Mouse (Mus musculus): ENCODE results near the gene Spag17. TPM values are rescaled to one million over a fixed set of nuclear protein-coding genes. Genes with fewer than 3 reads are reported as not detected.
"Not testable (repeated sequence)": the region's sequence is repeated elsewhere in the genome, so short reads cannot be mapped to it uniquely, and the experiment has no call there.

Spag17 gene
- total RNA-seq (2021), result under 1 TPM; 0.13 to 0.17 TPM
- long read RNA-seq, experiment 1, result 0 reads
- long read RNA-seq, experiment 2, partial matches to known transcripts, result 0 of 1 reads
- long read RNA-seq, experiment 2, other reads (novel, unspliced or antisense), result 1 of 1 reads

- peak; percentile 6 to 17 for DNase-seq (ENCODE audit: low spot score in 2 of 2)
- intact Hi-C loops (cut with DNase I), result no loop called here
These were observed at the start of gene Spag17 for GRCm38 (mm10) chr3:99885187-99885811. Spag17 (plus strand) TSS chr3:99885406.

DNA sequence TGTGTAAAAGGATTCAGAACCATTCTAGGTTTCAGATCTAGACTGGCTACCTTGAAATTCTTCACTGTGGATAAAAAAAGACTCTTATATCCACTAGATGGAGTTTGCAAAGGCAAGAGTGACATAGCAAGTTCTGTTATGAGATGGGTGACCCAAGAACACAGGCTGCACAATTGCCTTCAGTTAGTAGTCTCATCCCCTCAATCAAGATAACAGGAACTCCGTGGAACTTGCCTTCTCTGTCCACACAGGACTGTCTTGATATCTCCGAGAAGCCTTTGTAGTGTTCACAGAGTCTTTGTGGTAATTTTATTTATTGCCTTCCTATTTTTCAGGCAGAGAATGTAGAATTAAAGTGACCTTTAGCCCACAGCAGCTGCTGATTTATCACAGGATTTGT, 42.9 kb upstream of the Spag17 start:
- intact Hi-C loops (cut with DNase I), result no loop called here
- DNase-seq (ENCODE audit: low spot score in 2 of 2), result no peak

DNA sequence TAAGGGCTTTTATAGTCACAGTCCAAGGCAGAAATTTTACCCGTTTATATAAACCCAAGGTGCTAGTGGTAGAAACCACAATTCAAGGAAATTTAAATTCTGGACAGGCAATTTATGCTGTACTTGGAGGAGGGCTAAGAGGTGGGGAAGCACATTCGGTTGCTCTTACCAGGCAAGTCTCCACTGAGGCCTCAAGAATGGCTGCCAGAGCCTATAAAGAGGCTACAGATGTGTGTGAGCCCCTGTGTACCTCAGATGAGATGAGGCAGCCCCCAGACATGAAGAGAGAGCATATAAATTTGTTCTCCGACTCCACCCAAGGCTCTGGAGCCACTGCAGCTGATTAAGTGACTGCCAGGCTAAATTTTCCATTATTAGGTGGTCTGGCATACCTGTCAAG, 42.4 kb upstream of the Spag17 start:
- intact Hi-C loops (cut with DNase I), result no loop called here
- no peak for DNase-seq (ENCODE audit: low spot score in 2 of 2)

GRCm38 (mm10) chr3:99843233-99843632, 42.0 kb upstream of the Spag17 start:
- DNase-seq (ENCODE audit: low spot score in 2 of 2), result no peak
- intact Hi-C loops (cut with DNase I), result no loop called here

DNA sequence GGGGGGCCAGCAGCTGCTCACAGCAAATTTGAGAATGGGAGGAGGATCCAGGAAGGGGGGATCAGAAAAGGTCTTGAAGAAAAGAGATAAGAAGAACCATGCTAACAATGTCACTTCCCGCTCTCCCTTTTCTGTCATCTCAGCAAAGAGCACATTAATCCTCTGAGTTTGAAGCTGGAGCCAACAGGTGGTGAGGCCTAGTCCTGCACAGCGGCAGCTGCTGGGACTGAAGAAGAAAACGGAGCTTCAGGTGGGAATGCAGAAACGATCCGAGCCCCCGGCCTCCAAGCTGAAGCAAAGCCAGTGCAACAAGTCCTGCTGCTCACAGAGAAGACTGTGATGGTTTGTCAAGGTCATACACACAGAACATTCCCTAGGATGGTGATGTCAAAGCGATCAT, 34.3 kb upstream of the Spag17 start:
- intact Hi-C loops (cut with DNase I), result no loop called here
- no peak for DNase-seq (ENCODE audit: low spot score in 2 of 2)

DNA sequence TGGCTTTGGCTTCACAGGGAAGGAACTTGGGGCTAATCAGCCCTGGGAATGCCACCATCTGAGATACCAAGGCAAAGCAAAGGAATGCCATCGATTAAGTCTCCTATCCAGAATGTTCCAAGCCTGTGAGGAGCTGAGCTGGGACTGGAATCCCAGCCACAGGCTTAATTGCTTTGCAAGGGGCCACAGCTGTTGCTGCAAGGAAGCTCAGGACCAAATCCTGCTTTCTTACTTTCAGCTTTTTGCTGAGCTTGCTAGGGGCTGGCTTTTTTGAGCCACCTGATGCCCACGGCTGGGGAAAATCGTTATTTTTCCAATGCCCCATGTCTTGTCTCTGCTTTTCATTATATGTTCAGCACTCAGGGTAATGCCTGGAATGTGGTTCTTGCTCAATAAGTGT, 30.6 kb upstream of the Spag17 start:
- intact Hi-C loops (cut with DNase I), result no loop called here
- no peak for DNase-seq (ENCODE audit: low spot score in 2 of 2)

DNA sequence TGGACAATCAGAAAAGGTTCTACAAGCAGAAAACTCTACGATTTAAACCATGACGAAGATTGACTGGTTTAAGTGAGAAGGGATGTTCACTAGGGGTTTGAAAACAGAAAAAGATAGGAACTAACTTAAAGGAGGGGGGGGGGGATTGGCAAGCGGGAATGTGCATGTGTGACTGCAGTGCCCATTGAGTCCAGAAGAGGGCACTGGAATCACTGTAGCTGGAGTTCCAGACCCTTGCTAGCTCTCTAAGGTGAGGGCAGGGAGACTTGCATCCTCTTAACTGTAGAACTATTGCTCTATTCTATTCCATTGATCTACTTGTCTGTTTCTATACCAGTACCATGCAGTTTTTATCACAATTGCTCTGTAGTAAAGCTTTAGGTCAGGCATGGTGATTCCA, 26.3 kb upstream of the Spag17 start:
- intact Hi-C loops (cut with DNase I), result no loop called here

GRCm38 (mm10) chr3:99864706-99865105, 20.5 kb upstream of the Spag17 start:
- intact Hi-C loops (cut with DNase I), result no loop called here
- DNase-seq (ENCODE audit: low spot score in 2 of 2), result no peak

More for the DNA sequence above, 26.3 kb upstream of the Spag17 start:
- DNase-seq (ENCODE audit: low spot score in 2 of 2), result no peak

DNA sequence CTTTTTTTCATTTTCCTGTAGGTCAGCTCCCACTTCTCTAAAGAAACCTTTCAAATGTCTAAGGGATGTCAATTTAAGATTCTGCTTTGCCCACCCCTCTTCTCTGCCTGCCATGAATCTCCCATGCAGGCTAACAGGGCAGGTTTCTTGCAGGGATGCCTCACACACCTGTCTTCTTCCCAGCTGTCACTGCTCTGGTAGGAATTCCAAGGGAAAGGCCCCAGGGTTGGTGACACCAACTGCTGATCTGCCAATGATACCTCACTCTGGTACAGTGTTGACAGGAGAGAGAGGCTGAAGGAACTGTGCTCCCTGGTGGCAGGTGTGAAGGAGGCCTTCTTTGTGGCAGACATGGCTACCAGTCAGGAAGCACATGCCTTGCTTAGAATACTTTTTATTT, 10.1 kb upstream of the Spag17 start:
- DNase-seq (ENCODE audit: low spot score in 2 of 2), result no peak
- intact Hi-C loops (cut with DNase I), result no loop called here

DNA sequence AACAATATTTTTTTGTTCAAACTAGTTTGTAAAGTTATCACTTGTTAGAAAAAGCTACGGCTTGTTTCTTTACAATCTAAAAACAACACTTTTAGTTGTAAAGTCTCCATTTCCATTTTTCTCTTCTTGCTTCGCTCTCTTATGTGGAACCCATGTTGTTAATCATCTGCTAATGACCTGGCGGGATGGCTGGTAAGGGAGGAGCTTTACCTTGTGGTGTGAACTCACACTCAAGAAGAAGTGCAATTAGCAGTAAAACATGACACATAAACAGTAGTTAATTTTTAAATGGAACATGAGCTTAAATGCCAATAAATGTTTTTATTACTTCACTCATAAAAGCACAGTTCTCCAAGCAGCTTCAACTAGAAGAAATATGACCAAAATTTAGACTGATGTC, 3.7 kb upstream of the Spag17 start:
- intact Hi-C loops (cut with DNase I), result no loop called here
- no peak for DNase-seq (ENCODE audit: low spot score in 2 of 2)

DNA sequence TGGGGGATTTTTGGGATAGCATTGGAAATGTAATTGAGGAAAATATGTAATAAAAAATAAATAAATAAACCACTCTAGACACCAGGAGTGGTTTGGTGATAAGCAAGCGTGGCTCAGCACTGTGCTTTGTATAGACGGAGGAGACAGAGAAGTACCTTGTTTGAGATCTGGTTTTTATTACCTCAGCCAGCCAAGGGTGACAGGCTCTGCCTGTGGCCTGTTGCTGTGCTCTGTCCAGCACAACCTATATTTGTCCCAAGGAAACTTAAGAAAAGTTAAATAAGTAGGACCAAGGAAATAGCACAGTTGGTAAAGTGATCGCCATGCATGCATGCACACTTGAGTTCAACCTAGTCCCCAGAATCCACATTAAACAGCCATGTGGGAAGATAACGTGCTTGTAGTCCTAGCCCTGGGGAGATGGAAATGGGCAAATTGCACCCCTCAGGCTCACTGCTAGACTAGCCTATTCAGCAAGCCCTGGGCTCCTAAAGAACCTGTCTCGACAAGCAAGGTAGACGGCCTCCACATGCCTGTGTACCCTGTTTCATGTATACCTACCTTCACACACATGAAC, 1.1 kb upstream of the Spag17 start:
- intact Hi-C loops (cut with DNase I), result no loop called here
- no peak for DNase-seq (ENCODE audit: low spot score in 2 of 2)

DNA sequence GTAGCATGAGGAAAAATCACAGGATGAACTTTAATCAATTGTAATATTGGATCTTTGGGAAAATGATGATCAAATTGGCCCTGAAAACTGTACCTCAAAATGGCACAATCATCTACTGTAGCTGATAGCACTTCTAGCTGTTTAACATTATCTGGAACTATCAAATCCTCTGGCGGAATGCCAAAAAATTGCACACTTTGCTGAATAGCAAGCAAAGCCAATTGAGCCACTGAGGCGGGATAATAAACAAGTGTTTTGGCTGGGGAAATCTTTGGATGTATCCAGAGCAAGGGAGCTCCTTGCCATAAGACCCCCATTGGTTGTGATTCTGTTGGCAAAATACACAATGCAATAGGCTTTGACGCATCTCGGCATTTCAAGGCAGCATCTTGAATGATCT, 9.5 kb downstream of the Spag17 start:
- intact Hi-C loops (cut with DNase I), result not testable (repeated sequence)

DNA sequence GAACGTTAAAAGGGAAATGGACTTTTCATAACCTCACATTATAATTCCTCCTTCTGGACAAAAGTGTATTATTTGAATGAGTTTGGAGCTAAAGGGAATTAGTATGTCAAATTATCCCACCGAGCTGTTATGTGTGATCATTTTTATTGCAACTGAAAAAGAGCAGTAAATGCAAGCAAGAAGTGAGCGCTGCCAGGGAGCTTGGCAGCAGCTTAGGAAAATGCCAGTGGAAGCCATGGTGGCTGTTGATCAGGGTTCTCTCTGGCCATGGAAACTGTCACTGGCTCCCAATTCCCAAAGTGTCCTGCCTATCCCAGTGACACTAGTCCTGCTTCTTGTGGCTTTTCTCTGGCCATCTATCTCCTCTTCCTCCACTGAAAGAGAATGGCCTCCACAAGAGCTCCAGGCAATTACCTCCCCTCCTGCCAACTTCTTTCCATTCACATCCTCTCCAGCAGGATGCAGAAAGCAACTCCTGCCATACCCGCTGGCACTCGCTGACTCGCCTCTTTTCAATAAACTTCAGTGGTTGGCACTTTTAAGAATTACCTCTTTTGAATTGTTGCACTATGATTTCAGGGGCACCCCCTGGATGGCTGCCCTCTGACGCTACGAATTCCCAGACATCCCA, 28.7 kb downstream of the Spag17 start:
- intact Hi-C loops (cut with DNase I), result no loop called here
- no peak for DNase-seq (ENCODE audit: low spot score in 2 of 2)

More for the DNA sequence above, 9.5 kb downstream of the Spag17 start:
- not testable (repeated sequence) for DNase-seq (ENCODE audit: low spot score in 2 of 2)

- DNase-seq (ENCODE audit: low spot score in 2 of 2), result no peak
- intact Hi-C loops (cut with DNase I), result no loop called here
These were observed 37.7 kb downstream of the Spag17 start for GRCm38 (mm10) chr3:99922944-99923343.

DNA sequence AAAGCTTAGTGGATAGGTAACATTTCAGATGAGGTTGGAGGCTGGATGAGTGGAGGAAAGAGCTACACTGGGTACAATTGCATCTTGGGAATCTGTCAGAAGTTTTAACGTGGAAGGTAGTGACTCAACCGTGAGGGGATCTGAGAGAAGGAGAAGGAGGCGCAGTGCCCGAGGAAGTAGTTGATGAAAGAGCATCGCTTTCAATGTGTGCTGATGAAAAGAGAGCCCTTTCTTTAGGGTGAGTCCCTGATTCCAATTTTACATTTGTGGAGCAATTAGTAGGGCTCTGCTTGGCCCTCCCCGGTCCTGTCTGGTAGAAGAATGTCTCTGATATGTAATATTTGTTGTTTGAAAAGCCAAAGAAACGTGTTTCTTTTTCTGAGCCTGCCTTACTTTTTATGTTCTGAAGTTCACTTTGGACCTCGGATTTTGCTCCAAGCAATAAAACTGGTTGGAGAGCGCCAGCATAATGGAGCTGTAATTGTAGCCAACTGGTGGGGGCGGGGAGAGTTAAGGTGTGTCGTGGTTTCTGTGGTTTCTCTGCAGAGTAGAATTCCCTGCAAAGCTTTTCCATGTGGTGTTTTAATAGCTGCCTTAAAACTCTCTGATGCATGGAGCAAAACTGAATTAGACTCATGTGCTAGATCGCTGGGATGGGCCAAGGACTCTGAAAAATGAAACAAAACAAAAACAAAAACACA, 45.9 kb downstream of the Spag17 start:
- intact Hi-C loops (cut with DNase I), result no loop called here
- DNase-seq (ENCODE audit: low spot score in 2 of 2), result no peak

GRCm38 (mm10) chr3:99936159-99936558, 51.0 kb downstream of the Spag17 start:
- intact Hi-C loops (cut with DNase I), result loop anchor here (5.0 kb wide), 1 partner anchor 1039 kb away; no protein-coding TSS in a partner anchor
- no peak for DNase-seq (ENCODE audit: low spot score in 2 of 2)

DNA sequence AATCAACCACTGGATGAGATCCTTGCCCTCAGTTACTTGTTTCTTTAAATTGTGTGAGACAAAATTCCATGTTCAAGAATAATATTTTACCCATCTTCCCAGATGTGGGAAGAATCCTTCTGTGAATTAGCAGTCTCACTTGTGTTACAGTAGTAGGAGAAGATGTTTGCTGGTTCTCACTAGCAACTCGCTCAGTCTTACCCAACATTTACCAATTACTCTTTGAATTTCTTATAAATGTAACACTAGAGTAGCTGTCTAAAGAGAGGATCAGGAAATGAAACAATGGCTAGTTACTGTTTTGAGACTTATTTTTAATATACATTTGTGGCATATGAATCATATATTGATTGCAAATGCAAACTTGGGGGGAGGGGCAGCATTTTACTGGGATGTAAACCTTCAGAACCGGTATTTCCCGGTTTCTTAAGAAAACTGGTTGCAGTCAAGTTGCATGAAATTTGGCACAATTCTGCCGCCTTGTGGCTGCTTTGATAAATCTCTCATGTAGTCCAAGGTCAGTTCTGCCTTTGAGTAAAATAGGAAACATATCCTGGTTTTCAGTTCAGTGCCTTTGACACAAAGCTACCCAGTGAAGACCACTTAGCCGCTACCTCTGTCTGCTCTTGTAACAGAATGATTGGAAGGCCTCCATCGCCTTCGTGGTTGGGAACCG, 53.5 kb downstream of the Spag17 start:
- DNase-seq (ENCODE audit: low spot score in 2 of 2), result peak; percentile 77 to 83
- intact Hi-C loops (cut with DNase I), result loop anchor here (2.0 to 5.0 kb wide), 3 partner anchors 704 to 1041 kb away; no protein-coding TSS in a partner anchor

- intact Hi-C loops (cut with DNase I), result no loop called here
- DNase-seq (ENCODE audit: low spot score in 2 of 2), result no peak
These were observed 60.0 kb downstream of the Spag17 start for GRCm38 (mm10) chr3:99945171-99945570.

GRCm38 (mm10) chr3:99954039-99954602, 68.9 kb downstream of the Spag17 start:
- DNase-seq (ENCODE audit: low spot score in 2 of 2), result no peak
- intact Hi-C loops (cut with DNase I), result no loop called here
